ENCODE assay signal across 8 mouse cellular contexts in genomic region chr10:67984271-67984943, GRCm38 (mm10). TPM values are rescaled to one million over a fixed set of nuclear protein-coding genes. Genes with fewer than 3 reads are reported as not detected.
DNase-seq lines count a peak whose midpoint lies in the region; ATAC-seq and TF ChIP-seq lines count a peak whose summit lies in the region.

No protein-coding gene starts in this region.

- no peak overlapping the region for H3K4me2 ChIP-seq in heart, embryonic 12.5 days
- no peak overlapping the region for H3K4me2 ChIP-seq in kidney, postnatal 0 days (ENCODE audit: low read length)
- H3K4me2 ChIP-seq in neural tube, embryonic 13.5 days: no peak overlapping the region

- 38% methylated on average over 13 of the region's 13 CpGs for WGBS in heart, embryonic 12.5 days
- WGBS in kidney, postnatal 0 days: 29% methylated on average over 13 of the region's 13 CpGs
- 55% methylated on average over 13 of the region's 13 CpGs for WGBS in neural tube, embryonic 13.5 days

- no peak overlapping the region for H3K4me3 ChIP-seq in C2C12 (ENCODE audit: insufficient read depth, poor library complexity, severe bottlenecking)
- H3K4me3 ChIP-seq in heart, embryonic 12.5 days: no peak overlapping the region
- no peak overlapping the region for H3K4me3 ChIP-seq in kidney, postnatal 0 days (replicated peaks; ENCODE audit: low read depth, low read length)
- H3K4me3 ChIP-seq in neural tube, embryonic 13.5 days: no peak overlapping the region

- 0 out of 2 replicates have a peak, but pooled peaks cover 3% of the 10 kb centered on the region for H3K4me1 ChIP-seq in heart, embryonic 12.5 days (replicated peaks)
- H3K4me1 ChIP-seq in kidney, postnatal 0 days (replicated peaks; ENCODE audit: insufficient read depth, low read length): no peaks in the 10 kb centered on the region
- peaks cover 10% of the 10 kb centered on the region for H3K4me1 ChIP-seq in neural tube, embryonic 13.5 days (replicated peaks)

- TF ChIP-seq CTCF in C2C12 (IDR thresholded peaks at IDR 0.05; ENCODE audit: control insufficient read depth, insufficient read depth, insufficient read length): no peak
- peak; percentile 89 for TF ChIP-seq CTCF in kidney, postnatal 0 days (IDR thresholded peaks at IDR 0.05; ENCODE audit: low read depth)

- peak; percentile 73 for DNase-seq in MN1 (ENCODE audit: low spot score)
- peak; percentile 90 for DNase-seq in kidney, postnatal 0 days (ENCODE audit: low spot score)
- peak; percentile 41 to 60 for DNase-seq in lung, adult 18-20 months
- DNase-seq in urinary bladder, postnatal 4 days (ENCODE audit: low spot score in 2 of 2): no peak

- peaks cover 52% of the 10 kb centered on the region for H3K79me2 ChIP-seq in C2C12 (ENCODE audit: control insufficient read depth, insufficient read depth)

- peaks cover 5% of the 10 kb centered on the region for H3K79me3 ChIP-seq in C2C12 (ENCODE audit: low read depth)

- H3ac ChIP-seq in C2C12 (ENCODE audit: control insufficient read depth, insufficient read length, low read depth): peak overlapping the region; percentile 12

- no peak overlapping the region for H3K27ac ChIP-seq in heart, embryonic 12.5 days (ENCODE audit: poor library complexity, severe bottlenecking)
- no peak overlapping the region for H3K27ac ChIP-seq in kidney, postnatal 0 days
- no peak overlapping the region for H3K27ac ChIP-seq in neural tube, embryonic 13.5 days (replicated peaks)

- no peak overlapping the region for H3K9ac ChIP-seq in heart, embryonic 12.5 days
- H3K9ac ChIP-seq in kidney, postnatal 0 days (ENCODE audit: low read depth, low read length): no peak overlapping the region
- no peak overlapping the region for H3K9ac ChIP-seq in neural tube, embryonic 13.5 days

- peak; percentile 93 for ATAC-seq in common myeloid progenitor, adult 5-6 weeks (replicated peaks; ENCODE audit: low read depth, poor library complexity, severe bottlenecking)
- peak; percentile 51; the same call in 1 of the 2 replicates for ATAC-seq in heart, embryonic 12.5 days (ENCODE audit: insufficient number of reproducible peaks, low FRiP score)
- ATAC-seq in kidney, postnatal 0 days (replicated peaks; ENCODE audit: low FRiP score, low read depth): peak; percentile 69; the same call in 1 of the 2 replicates
- ATAC-seq in neural tube, embryonic 13.5 days (ENCODE audit: low read depth): peak; percentile 62; the same call in 1 of the 2 replicates

- no peaks in the 10 kb centered on the region for H3K9me3 ChIP-seq in heart, embryonic 12.5 days (replicated peaks)
- H3K9me3 ChIP-seq in kidney, postnatal 0 days (replicated peaks; ENCODE audit: low read length): no peaks in the 10 kb centered on the region
- H3K9me3 ChIP-seq in neural tube, embryonic 13.5 days: no peaks in the 10 kb centered on the region

- no peaks in the 10 kb centered on the region for H3K27me3 ChIP-seq in C2C12 (ENCODE audit: control insufficient read depth, insufficient read depth, insufficient read length)
- no peaks in the 10 kb centered on the region for H3K27me3 ChIP-seq in heart, embryonic 12.5 days (replicated peaks)
- H3K27me3 ChIP-seq in kidney, postnatal 0 days (ENCODE audit: insufficient read depth, low read length): no peaks in the 10 kb centered on the region
- no peaks in the 10 kb centered on the region for H3K27me3 ChIP-seq in neural tube, embryonic 13.5 days

- H3K36me3 ChIP-seq in C2C12 (ENCODE audit: control insufficient read depth, insufficient read depth): peaks cover 6% of the 10 kb centered on the region
- peaks cover 4% of the 10 kb centered on the region; the same call in 1 of the 2 replicates for H3K36me3 ChIP-seq in heart, embryonic 12.5 days
- no peaks in the 10 kb centered on the region for H3K36me3 ChIP-seq in kidney, postnatal 0 days (ENCODE audit: insufficient read depth, low read length)
- H3K36me3 ChIP-seq in neural tube, embryonic 13.5 days: no peaks in the 10 kb centered on the region

TF ChIP-seq in C2C12, 6 proteins besides CTCF, POLR2A, EP300 and RAD21:
- TF ChIP-seq FOSL1 (IDR thresholded peaks at IDR 0.05; ENCODE audit: insufficient read depth, low read length, poor library complexity, severe bottlenecking) (peak; percentile 58), MYOD1 (IDR thresholded peaks at IDR 0.05; ENCODE audit: control insufficient read depth, insufficient read length, low read depth) (no peak), CEBPB (IDR thresholded peaks at IDR 0.05; ENCODE audit: low read depth) (peak; percentile 82)

RNA-seq across cellular contexts. Expression of gene Rtkn2, which starts 5.0 kb away (rescaled TPM):
- 9.5 TPM for polyA plus RNA-seq in C2C12 (2012; fragmentation: generic; extraction: Trizol)
- total RNA-seq in common myeloid progenitor, adult 5-6 weeks (2017): 5.8 and 13.7 TPM in 2 replicates
- polyA plus RNA-seq in heart, embryonic 12.5 days (2016; fragmentation: Nextera tagmentation; extraction: Ambion mirVana): 7.4 and 7.9 TPM in 2 replicates
- polyA plus RNA-seq in kidney, postnatal 0 days (2015; fragmentation: Nextera tagmentation; extraction: Ambion mirVana): 4.4 and 5.2 TPM in 2 replicates
- polyA plus RNA-seq in neural tube, embryonic 13.5 days (2015; fragmentation: Nextera tagmentation; extraction: Ambion mirVana): 3.3 and 4.2 TPM in 2 replicates

Comparison
In these comparisons a context has a peak if more than half of its experiments do, and no peak if none do; other contexts are left out.
1. DNase-seq: peak in MN1 (single experiment), kidney, postnatal 0 days (single experiment) and lung, adult 18-20 months (2 of 2); none in urinary bladder, postnatal 4 days (0 of 2).
2. Peak in every context shown above with its lines, with median percentiles within 50 percentile points of each other: ATAC-seq.